Mouse (Mus musculus) ES-Bruce4 (cell line): ENCODE measurements around the gene Inpp5a. TPM values are rescaled to one million over a fixed set of nuclear protein-coding genes. Genes with fewer than 3 reads are reported as not detected.
A peak's percentile ranks its signal among the peaks of the same experiment; 100 is the strongest.

Source experiments
- H3K27ac ChIP-seq: 2 replicates; pipeline ENCODE4 v1.5.1; 2012; ENCODE audit warnings: low read length, inconsistent platforms; ENCODE audit not compliant: insufficient read depth
- H3K27me3 ChIP-seq: 2 replicates; pipeline ENCODE4 v1.6.1; 2012; ENCODE audit warnings: mild to moderate bottlenecking, low read length, inconsistent platforms; ENCODE audit not compliant: control insufficient read depth, poor library complexity, insufficient read depth, severe bottlenecking
- H3K36me3 ChIP-seq: 2 replicates; pipeline ENCODE4 v1.6.1; 2012; ENCODE audit warnings: inconsistent platforms, mild to moderate bottlenecking, low read length, moderate library complexity; ENCODE audit not compliant: control insufficient read depth, poor library complexity, insufficient read depth, severe bottlenecking
- H3K4me1 ChIP-seq: one replicate; pipeline ENCODE4 v1.8.1; 2011; ENCODE audit warnings: low read length; ENCODE audit not compliant: control insufficient read depth, insufficient read depth
- H3K4me3 ChIP-seq: 2 replicates; pipeline ENCODE4 v1.5.1; 2011; ENCODE audit warnings: low read depth, mild to moderate bottlenecking, low read length
- H3K9ac ChIP-seq: 2 replicates; pipeline ENCODE4 v1.6.1; 2012; ENCODE audit warnings: low read depth, mild to moderate bottlenecking, inconsistent platforms; ENCODE audit not compliant: poor library complexity, severe bottlenecking
- H3K9me3 ChIP-seq: replicated peaks from 2 replicates; pipeline ENCODE4 v1.6.1; 2012; ENCODE audit warnings: mild to moderate bottlenecking, low read length, inconsistent platforms; ENCODE audit not compliant: control insufficient read depth, poor library complexity, insufficient read depth, severe bottlenecking
- CTCF ChIP-seq: IDR thresholded peaks from one replicate; pipeline ENCODE4 v1.8.1; 2011; ENCODE audit warnings: low read depth, low read length
- EP300 ChIP-seq: IDR thresholded peaks from 2 replicates; pipeline ENCODE4 v1.6.1; 2011; ENCODE audit warnings: low read depth, low read length; ENCODE audit not compliant: insufficient read depth
- POLR2A ChIP-seq: IDR thresholded peaks from one replicate; pipeline ENCODE4 v1.8.1; 2011; ENCODE audit warnings: low read length; ENCODE audit not compliant: insufficient read depth
- polyA plus RNA-seq: library from polyadenylated mRNA; stranded (reverse); fragments of >200 nt; gene quantifications from 2 replicates; pipeline ENCODE4 v1.2.4, GENCODE M21; 2011; ENCODE audit warnings: low read depth; ENCODE audit not compliant: missing spikeins, insufficient read depth, insufficient read length

The Inpp5a gene
- polyA plus RNA-seq, 1 experiment: 37.6 TPM

DNA sequence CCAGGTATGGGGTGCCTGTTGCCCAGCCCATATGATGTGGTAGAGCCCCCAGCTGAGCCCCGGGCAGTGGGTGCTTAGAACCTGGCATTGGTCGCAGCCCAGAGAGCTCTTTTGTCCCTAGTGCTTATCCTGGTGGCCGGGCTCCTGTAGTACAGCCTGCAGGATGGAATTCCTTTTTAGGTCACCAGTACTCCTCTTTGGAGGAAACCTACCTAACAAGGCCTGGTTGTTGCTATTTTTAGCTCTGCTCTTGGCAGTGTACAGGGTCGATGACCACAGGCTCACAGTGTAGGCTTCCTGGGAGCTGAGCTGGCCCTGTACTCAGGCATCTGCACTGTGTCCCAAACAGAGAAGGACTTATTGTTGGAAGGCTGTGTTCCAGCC, 79.0 kb downstream of the Inpp5a start:
- no peak overlapping the region for H3K27ac ChIP-seq
- no peaks in the 10 kb centered on the region for H3K36me3 ChIP-seq
- H3K4me1 ChIP-seq: no peaks in the 10 kb centered on the region
- H3K9ac ChIP-seq: no peak overlapping the region
- H3K4me3 ChIP-seq: no peak overlapping the region
- no peak for TF ChIP-seq POLR2A
- no peak for TF ChIP-seq EP300
- TF ChIP-seq CTCF: no peak
- no peaks in the 10 kb centered on the region for H3K27me3 ChIP-seq
- H3K9me3 ChIP-seq: no peaks in the 10 kb centered on the region

DNA sequence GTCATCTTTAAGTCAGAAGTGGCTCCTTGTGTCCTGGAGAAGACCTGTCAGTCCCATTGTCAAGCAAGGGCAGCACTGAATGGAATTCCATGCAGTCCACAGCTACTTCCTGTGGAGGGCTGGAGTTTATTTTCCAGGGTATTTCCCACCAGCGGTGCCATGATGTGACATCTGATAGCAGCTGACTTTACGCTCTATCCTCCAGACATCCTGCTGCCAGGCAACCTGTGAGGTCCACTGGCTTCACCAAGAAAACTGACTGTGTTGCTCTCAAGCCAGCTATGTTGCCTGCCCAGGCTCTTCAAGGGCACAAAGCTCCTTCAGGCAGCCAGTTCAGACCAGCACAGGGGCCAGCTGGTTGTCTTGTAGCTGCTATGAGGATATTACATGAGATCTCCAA, 79.5 kb downstream of the Inpp5a start:
- TF ChIP-seq EP300 (no peak), CTCF (no peak), POLR2A (no peak)
- no peak overlapping the region for H3K9ac ChIP-seq
- no peak overlapping the region for H3K27ac ChIP-seq
- no peak overlapping the region for H3K4me3 ChIP-seq
- no peaks in the 10 kb centered on the region for H3K36me3 ChIP-seq
- H3K9me3 ChIP-seq: no peaks in the 10 kb centered on the region
- H3K27me3 ChIP-seq: no peaks in the 10 kb centered on the region
- no peaks in the 10 kb centered on the region for H3K4me1 ChIP-seq

GRCm38 (mm10) chr7:139469457-139469856, 80.5 kb downstream of the Inpp5a start:
- Histone ChIP-seq H3K4me3 (no peak overlapping the region), H3K4me1 (no peaks in the 10 kb centered on the region), H3K9me3 (no peaks in the 10 kb centered on the region), H3K9ac (no peak overlapping the region), H3K27me3 (no peaks in the 10 kb centered on the region), H3K36me3 (no peaks in the 10 kb centered on the region), H3K27ac (no peak overlapping the region)
- TF ChIP-seq EP300: no peak

GRCm38 (mm10) chr7:139470481-139470880, 81.6 kb downstream of the Inpp5a start:
- H3K27me3 ChIP-seq: no peaks in the 10 kb centered on the region
- H3K9ac ChIP-seq: no peak overlapping the region
- TF ChIP-seq POLR2A: no peak
- TF ChIP-seq CTCF: no peak
- no peak for TF ChIP-seq EP300
- H3K4me1 ChIP-seq: no peaks in the 10 kb centered on the region
- H3K36me3 ChIP-seq: no peaks in the 10 kb centered on the region
- H3K4me3 ChIP-seq: no peak overlapping the region
- H3K9me3 ChIP-seq: no peaks in the 10 kb centered on the region
- no peak overlapping the region for H3K27ac ChIP-seq

GRCm38 (mm10) chr7:139472052-139472451, 83.1 kb downstream of the Inpp5a start:
- Histone ChIP-seq H3K27me3 (no peaks in the 10 kb centered on the region), H3K36me3 (no peaks in the 10 kb centered on the region), H3K4me3 (no peak overlapping the region), H3K9ac (no peak overlapping the region), H3K9me3 (no peaks in the 10 kb centered on the region), H3K4me1 (no peaks in the 10 kb centered on the region), H3K27ac (no peak overlapping the region)
- no peak for TF ChIP-seq EP300
- no peak for TF ChIP-seq CTCF
- no peak for TF ChIP-seq POLR2A

DNA sequence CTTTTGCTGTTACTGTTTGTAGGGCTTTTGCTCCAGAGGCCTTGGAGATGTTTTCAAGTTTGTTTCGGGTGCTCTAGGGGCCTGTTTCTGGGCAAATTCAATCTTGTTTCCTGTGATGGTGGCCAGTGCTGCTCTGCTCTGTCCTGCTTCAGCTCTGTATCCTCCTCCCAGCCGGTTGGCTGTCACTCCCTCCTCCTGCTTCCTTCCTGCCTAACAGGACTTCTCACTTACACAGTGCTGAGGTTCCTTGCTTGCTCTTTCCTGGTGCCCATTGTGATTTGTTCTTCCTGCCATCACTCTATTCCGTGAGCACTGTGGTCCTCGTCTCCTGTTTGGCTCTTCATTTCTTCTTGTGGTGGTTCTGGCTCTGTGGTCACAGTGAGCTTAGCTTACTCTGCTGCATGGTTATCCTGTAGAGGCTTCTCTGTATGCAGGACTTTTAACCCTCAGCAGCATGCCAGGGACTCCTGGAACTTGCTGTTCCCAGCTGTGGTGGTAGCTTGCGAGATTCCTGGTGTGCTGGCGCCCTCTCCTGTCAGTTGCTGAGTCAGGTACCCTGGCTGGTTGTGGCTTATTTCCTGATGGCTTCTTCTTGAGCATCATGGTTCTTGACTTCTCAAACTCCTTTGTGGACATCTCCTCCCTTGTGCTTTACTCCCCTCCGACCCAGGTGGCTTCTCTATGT, 84.1 kb downstream of the Inpp5a start:
- Histone ChIP-seq H3K9ac (no peak overlapping the region), H3K9me3 (no peaks in the 10 kb centered on the region), H3K27me3 (no peaks in the 10 kb centered on the region), H3K4me1 (no peaks in the 10 kb centered on the region), H3K4me3 (no peak overlapping the region), H3K36me3 (no peaks in the 10 kb centered on the region), H3K27ac (no peak overlapping the region)
- TF ChIP-seq EP300 (no peak), CTCF (peak; percentile 88)
